Mouse (Mus musculus) lung, postnatal 0 days (tissue): ENCODE results near the gene Gm614. TPM values are rescaled to one million over a fixed set of nuclear protein-coding genes. Genes with fewer than 3 reads are reported as not detected.
A peak's percentile ranks its signal among the peaks of the same experiment; 100 is the strongest.

Experiments
- ATAC-seq: fragments of 200-750 bp; cut with Nextera tagmentation; 2 replicates; pipeline ENCODE4 v1.8.0; 2017; ENCODE audit warnings: moderate library complexity
- DNase-seq: peaks from one replicate; pipeline ENCODE4 v3.0.0-alpha.2; 2016; ENCODE audit warnings: low spot score
- H3K27ac ChIP-seq: fragments of 300-500 bp; sonication (generic); 2 replicates; pipeline ENCODE4 v1.5.1; 2014; ENCODE audit warnings: antibody characterized with exemption, mild to moderate bottlenecking, low read length, mixed read lengths
- H3K27me3 ChIP-seq: fragments of 300-500 bp; sonication (generic); replicated peaks from 2 replicates; pipeline ENCODE4 v1.6.1; 2014; ENCODE audit warnings: low read length, mixed read lengths; ENCODE audit not compliant: insufficient read depth
- H3K36me3 ChIP-seq: fragments of 300-500 bp; sonication (generic); 2 replicates; pipeline ENCODE4 v1.6.1; 2014; ENCODE audit warnings: low read length, mixed read lengths; ENCODE audit not compliant: insufficient read depth
- H3K4me1 ChIP-seq: fragments of 300-500 bp; sonication (generic); 2 replicates; pipeline ENCODE4 v1.6.1; 2014; ENCODE audit warnings: antibody characterized with exemption, low read depth, low read length, mixed read lengths; ENCODE audit not compliant: insufficient read depth
- H3K4me2 ChIP-seq: fragments of 300-500 bp; sonication (generic); replicated peaks from 2 replicates; pipeline ENCODE4 v1.6.1; 2014; ENCODE audit warnings: low read depth, mild to moderate bottlenecking, low read length, moderate library complexity, mixed read lengths
- H3K4me3 ChIP-seq: fragments of 300-500 bp; sonication (generic); 2 replicates; pipeline ENCODE4 v1.5.1; 2014; ENCODE audit warnings: low read depth, low read length
- H3K9ac ChIP-seq: fragments of 300-500 bp; sonication (generic); replicated peaks from 2 replicates; pipeline ENCODE4 v1.6.1; 2014; ENCODE audit warnings: low read depth, mild to moderate bottlenecking
- H3K9me3 ChIP-seq: fragments of 300-500 bp; sonication (generic); 2 replicates; pipeline ENCODE4 v1.6.1; 2016; ENCODE audit warnings: low read length, mixed read lengths
- CTCF ChIP-seq: IDR thresholded peaks from 2 replicates; pipeline ENCODE4 v1.5.1; 2016; ENCODE audit warnings: antibody characterized with exemption, mild to moderate bottlenecking
- EP300 ChIP-seq: IDR thresholded peaks from 2 replicates; pipeline ENCODE4 v1.6.1; 2016; ENCODE audit warnings: antibody characterized with exemption, mild to moderate bottlenecking, control low read depth
- WGBS: fragments of 180-500 bp; shearing (Covaris S2); extraction: QIAGEN DNeasy Blood & Tissue Kit; methylation state at CpG from one replicate; pipeline ENCODE4 v1.1.7; 2014; 5-methylcytosine and 5-hydroxymethylcytosine counted together
- polyA plus RNA-seq: library from polyadenylated mRNA; unstranded; fragments of >200 nt; fragmentation: Nextera tagmentation; extraction: Ambion mirVana; gene quantifications from 2 replicates; pipeline ENCODE4 v1.2.1, GENCODE M21; 2015

The Gm614 gene
- 0.25 and 0.27 TPM in 2 replicates for polyA plus RNA-seq

DNA sequence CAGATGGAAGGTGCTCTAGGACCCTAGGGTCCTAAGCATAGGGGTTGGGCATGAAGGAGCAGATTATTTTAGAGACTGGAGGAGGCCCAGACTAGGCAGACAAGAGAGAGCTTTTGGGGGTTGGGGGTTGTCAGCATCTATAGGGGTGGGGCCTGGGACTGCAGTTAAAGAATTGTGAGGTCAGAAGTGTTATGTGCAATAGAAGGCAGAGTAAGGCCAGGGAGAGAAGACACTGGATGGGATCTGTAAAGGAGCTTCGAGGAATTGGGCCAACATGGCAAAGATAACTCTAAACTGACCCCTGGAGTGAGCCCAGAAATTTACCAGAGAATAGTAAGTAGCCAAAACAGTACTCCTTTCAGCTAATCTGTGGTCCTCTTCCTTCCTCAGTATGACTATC, at the start of gene Gm614:
TSS of gene Gm614 (minus strand) at position 101 of the 400 bp plus-strand sequence.
- DNase-seq (no peak), ATAC-seq (no peak)
- H3K4me1 ChIP-seq = no peaks in the 10 kb centered on the region
- 36% methylated on average over 1 of the region's 1 CpGs for whole genome bisulfite sequencing
- no peak within 1 kb of the TSS for H3K27ac ChIP-seq
- H3K9ac ChIP-seq = no peak within 1 kb of the TSS
- H3K4me2 ChIP-seq = no peak within 1 kb of the TSS
- H3K4me3 ChIP-seq = no peak within 1 kb of the TSS
- H3K36me3 ChIP-seq = no peaks in the 10 kb centered on the region
- no peak for TF ChIP-seq EP300
- TF ChIP-seq CTCF = no peak
- no peaks in the 10 kb centered on the region for H3K27me3 ChIP-seq
- H3K9me3 ChIP-seq = no peaks in the 10 kb centered on the region

DNA sequence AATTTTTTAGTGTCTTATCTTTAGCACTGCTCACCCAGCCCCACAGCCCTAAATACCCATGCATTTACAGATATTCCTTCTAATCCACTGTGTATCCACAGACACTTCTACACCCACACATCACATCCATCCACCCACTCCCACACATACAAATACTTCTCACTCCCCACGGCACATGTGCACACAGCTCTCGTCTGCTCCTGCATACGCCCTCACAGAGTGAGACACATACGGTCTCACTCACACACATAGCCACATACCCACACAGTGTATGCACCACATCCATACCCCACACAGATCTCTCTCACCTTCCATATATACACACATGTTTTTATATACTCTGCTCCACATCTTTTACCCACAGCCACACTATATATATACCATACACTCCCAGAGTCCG, 45.5 kb upstream of the Gm614 start:
- Histone ChIP-seq H3K36me3 (no peaks in the 10 kb centered on the region), H3K9me3 (no peaks in the 10 kb centered on the region), H3K27ac (no peak overlapping the region), H3K4me1 (no peaks in the 10 kb centered on the region), H3K4me3 (no peak overlapping the region), H3K4me2 (no peak overlapping the region), H3K9ac (no peak overlapping the region), H3K27me3 (no peaks in the 10 kb centered on the region)
- ATAC-seq (no peak), DNase-seq (no peak)
- no peak for TF ChIP-seq CTCF
- TF ChIP-seq EP300 = no peak
- WGBS = 89% methylated on average over 5 of the region's 5 CpGs

DNA sequence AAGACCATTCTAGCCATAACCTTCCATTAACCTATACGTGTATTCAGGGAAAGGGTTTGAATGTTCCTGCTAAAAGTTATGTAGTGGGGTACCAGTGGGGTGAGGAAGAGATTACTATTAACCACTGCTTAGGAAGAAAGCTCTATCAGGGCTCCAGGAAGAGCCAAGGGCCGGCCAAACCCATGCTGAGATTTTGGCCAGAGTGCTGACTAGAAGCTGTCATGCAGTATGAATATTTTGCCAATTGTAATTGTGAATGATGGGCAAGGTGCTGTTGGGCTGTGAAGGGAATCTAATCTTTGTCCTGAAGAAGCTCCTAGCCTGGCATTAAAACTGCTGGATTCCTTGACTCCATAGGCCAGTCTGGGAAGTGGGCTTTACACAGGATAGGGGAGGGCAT, 40.9 kb upstream of the Gm614 start:
- no peaks in the 10 kb centered on the region for H3K27me3 ChIP-seq

DNA sequence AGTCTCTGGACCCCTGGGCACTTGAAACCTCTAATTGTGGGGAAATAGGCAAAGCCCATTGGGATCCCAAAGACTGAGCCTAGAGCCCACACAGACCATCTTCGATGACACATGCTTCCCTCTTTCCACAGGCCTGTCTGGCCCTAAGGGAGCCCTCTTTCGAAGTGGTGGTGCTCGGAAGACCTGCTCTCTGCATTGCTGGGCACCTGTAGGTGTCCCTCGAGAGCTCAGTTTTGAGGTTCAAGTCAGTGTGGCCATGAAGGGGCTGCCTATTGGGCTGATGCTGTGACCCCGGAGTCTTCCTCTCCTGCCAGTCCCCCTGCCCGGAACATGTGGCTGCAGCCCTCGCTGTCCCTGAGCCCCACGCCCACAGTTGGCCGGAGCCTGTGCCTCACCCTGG, 37.9 kb upstream of the Gm614 start:
- Histone ChIP-seq H3K4me2 (no peak overlapping the region), H3K27ac (no peak overlapping the region), H3K27me3 (no peaks in the 10 kb centered on the region), H3K4me3 (no peak overlapping the region), H3K9ac (no peak overlapping the region), H3K4me1 (no peaks in the 10 kb centered on the region), H3K9me3 (no peaks in the 10 kb centered on the region), H3K36me3 (no peaks in the 10 kb centered on the region)
- TF ChIP-seq CTCF (no peak), EP300 (no peak)
- ATAC-seq = no peak
- 73% methylated on average over 7 of the region's 9 CpGs for WGBS
- DNase-seq = no peak

More for the DNA sequence above, 40.9 kb upstream of the Gm614 start:
- Histone ChIP-seq H3K27ac (no peak overlapping the region), H3K4me3 (no peak overlapping the region), H3K9ac (no peak overlapping the region), H3K9me3 (no peaks in the 10 kb centered on the region), H3K36me3 (no peaks in the 10 kb centered on the region), H3K4me2 (no peak overlapping the region), H3K4me1 (no peaks in the 10 kb centered on the region)
- WGBS = 71% methylated on average over 2 of the region's 2 CpGs
- DNase-seq = no peak
- ATAC-seq = no peak
- TF ChIP-seq EP300 (no peak), CTCF (no peak)

DNA sequence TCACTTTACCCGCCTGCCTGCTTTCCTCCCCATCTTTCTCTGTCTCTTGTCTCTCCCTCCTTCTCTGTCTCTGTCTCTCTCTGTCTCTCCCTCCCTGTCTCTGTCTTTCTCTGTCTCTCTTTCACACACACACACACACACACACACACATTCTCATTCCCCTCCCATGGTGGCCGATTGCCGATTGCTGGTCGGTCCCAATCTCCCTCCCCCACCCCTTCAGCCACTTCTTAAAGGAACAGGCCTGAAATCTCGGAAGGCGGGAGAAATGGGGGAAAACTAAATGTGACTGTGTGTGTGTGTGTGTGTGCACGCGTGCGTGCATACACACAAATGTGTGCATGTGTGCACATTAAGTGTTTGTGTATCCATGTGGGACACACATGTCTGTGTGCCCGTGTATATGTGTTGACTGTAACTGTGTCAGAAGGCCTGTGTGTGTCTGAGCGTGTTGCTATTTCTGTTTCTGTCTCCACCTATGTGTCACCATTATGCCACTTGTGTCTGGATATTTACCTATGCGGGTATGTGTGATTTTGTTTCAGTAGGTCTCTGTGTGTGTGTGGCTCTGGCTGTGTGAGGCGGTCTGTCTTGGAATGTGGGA, 36.7 kb upstream of the Gm614 start:
- no peak overlapping the region for H3K9ac ChIP-seq
- no peak overlapping the region for H3K27ac ChIP-seq
- no peaks in the 10 kb centered on the region for H3K9me3 ChIP-seq
- WGBS = 31% methylated on average over 12 of the region's 13 CpGs
- no peaks in the 10 kb centered on the region for H3K27me3 ChIP-seq
- no peaks in the 10 kb centered on the region for H3K36me3 ChIP-seq
- peak overlapping the region; percentile 34; the same call in 1 of the 2 replicates for H3K4me2 ChIP-seq
- TF ChIP-seq EP300 = no peak
- no peak for TF ChIP-seq CTCF
- DNase-seq = no peak
- H3K4me1 ChIP-seq = no peaks in the 10 kb centered on the region
- H3K4me3 ChIP-seq = no peak overlapping the region
- no peak for ATAC-seq

DNA sequence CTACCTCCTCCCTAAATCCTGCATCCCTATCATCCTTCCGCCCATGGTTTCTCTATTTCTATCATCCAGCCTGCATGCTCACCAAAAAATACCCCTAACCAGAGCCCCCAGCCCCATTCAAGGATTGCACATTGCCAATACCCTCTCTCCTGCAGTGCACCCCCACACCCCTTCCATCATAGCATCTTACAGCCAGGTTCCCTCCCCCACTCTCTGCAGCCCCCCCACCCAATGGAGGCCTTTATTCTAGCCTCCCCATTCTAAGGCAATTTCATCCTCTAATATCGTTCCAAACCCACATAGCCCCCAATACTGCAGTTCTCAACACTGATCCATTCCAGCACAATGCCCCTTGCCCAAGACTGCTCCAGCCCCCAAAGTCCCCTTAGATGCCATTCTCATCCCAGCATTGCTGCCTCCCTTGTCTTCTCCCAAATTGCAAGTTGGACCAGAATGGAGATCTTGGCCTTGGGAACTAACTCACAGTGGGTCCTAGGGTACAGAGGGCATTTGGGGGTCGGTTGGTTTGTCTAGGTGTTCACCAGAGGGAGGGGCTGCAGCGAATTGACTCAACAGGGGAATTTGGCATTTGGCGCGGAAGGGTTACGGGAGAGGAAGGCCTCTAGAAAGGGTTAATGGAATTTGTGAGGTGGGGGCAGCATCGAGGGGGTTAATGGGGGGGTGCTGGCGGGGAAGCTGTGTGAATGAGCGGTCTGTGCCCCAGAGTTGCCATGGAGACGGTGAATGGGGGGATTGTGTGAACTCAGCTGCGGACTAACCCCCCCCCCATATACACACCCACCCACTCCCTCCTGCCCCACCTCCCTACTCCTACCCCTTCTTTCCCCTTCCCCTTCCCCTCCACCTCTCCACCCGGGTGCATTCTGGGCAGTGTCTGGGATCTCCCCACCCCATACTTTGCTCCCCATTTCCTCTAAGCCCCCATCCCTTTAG, 36.0 kb upstream of the Gm614 start:
- TF ChIP-seq EP300 = no peak
- TF ChIP-seq CTCF = no peak
- H3K4me2 ChIP-seq = peak overlapping the region; percentile 37
- H3K4me3 ChIP-seq = no peak overlapping the region
- H3K36me3 ChIP-seq = no peaks in the 10 kb centered on the region
- no peaks in the 10 kb centered on the region for H3K4me1 ChIP-seq
- 19% methylated on average over 10 of the region's 13 CpGs for WGBS
- DNase-seq (no peak), ATAC-seq (no peak)
- no peak overlapping the region for H3K27ac ChIP-seq
- H3K9ac ChIP-seq = no peak overlapping the region
- H3K27me3 ChIP-seq = no peaks in the 10 kb centered on the region
- H3K9me3 ChIP-seq = no peaks in the 10 kb centered on the region
